Mouse (Mus musculus) T-helper 17 cell (primary cell): ENCODE results near the gene Cdc6.

Experiments used
- in situ Hi-C, 2 experiments: fragments of 300-600 bp; cut with MboI, MseI; formaldehyde crosslinking; loops; 1 replicate in 1 of 2; 2 replicates in 1 of 2; pipeline ENCODE4 v1.15.1; 2025; ENCODE audit warnings: high pct_unique_total_duplicates in 2 of 2

The Cdc6 gene

GRCm38 (mm10) chr11:98942555-98942922 lies 34.9 kb downstream of the Cdc6 start:
- in situ Hi-C loops = loop anchor here in 1 of 2 experiments (5.0 kb wide), 1 partner anchor 205 kb away; no protein-coding TSS in a partner anchor

DNA sequence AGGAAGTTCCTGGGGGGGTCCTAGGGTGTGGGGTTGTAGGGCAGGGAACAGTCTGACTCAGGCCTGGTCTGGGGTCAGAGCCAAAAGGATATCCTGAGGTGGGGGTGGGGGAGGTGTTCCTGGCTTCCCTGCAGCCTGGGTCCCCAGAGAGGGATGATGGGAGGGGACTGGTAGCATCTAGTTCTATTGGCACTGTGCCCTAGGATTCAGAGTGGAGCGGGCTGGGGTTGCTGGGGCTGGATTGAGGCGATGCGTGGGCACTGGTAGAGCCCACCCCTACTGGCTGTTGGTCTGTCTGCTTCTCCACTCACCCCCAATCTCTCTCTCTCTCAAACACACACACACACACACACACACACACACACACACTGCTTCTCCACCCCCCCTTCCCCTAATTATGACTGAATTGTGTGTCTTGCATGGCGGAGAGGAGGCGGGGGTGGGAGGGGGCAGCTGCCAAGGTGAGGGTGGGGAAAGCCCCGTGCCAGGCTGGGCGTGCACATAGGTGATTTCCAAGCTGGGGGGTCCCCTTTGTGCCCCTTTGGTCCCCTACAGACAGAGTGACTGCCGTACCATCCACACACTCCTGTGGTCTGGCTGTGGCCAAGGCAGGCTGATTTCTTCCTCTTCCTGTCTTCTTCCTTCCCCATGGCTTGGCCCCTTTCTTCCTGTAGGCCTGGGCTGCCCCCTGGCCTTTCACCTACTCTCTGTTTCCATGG lies 35.5 kb downstream of the Cdc6 start:
- in situ Hi-C loops = loop anchor here in 1 of 2 experiments (5.0 kb wide), 1 partner anchor 204 kb away; no protein-coding TSS in a partner anchor

DNA sequence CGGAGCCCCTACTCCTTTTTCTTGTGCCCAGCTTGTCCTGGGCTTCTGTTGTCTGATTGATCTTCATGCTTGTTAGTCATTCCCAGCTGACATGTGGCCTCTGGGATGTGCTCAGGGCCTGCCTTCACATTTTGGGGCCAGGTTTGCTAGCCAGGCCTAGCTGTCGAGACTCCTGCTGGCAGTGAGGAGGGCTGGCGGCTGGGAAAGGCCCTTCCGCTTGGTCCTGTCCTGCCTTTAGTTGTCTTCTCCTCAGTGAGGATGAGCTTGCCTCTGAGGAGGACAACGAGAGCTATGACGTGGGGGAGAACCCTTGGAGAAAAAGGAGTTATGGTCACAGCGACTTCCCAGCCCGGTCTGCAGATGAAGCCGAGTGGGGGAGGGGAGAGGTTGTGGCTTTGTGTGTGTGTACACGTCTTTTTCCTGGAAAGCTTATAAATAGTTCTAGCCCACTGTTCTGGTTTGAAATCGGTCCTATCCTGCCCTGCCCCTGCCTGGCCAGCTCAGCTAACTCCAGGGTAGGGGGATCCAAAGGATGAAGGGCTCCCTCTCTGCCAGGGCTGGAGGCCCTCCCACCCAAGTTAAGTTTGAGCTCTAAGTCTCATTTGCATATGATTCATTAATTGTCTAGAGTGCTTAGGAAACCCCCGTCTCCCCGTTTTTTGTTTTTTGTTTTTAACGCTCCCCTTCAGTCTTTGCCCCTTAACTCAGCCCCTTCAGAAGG lies 36.3 kb downstream of the Cdc6 start:
- in situ Hi-C loops = loop anchor here in 1 of 2 experiments (5.0 kb wide), 1 partner anchor 203 kb away; no protein-coding TSS in a partner anchor

DNA sequence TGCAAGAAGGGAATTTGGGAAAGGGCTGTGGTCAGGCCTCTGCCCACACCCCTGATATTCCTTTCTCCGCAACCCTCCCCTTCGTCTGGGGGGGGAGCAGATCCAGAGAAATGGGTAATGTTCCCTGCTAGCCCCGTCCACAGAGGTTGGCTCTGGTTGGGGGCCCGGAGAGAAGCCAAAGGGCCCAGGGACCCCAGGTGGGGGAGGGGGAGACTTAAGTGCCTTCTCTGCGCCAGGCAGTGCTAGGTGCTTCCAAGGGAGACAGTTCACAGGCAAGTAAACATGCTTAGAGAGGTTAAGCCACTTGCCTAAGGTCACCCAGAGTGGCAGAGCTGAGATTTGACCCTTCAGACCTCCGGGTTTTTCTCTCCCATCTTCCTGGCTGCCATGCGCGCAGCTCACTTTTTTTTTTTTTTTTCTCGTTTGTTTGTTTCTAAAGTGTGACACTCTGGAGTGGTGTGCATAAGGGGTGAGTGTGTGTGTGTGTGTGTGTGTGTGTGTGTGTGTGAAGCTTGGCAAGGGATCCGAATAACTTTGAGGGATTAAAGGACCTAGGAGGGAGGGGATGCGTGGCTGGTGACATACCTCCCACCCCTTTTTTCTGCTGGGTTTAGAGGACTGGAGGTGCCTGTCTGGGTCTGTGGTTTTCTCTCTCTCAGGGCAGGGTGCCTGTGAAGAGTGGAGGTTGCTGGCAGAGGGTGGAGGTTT lies 37.5 kb downstream of the Cdc6 start:
- in situ Hi-C loops = loop anchor here in 1 of 2 experiments (5.0 kb wide), 2 partner anchors 202 to 468 kb away; no protein-coding TSS in a partner anchor

DNA sequence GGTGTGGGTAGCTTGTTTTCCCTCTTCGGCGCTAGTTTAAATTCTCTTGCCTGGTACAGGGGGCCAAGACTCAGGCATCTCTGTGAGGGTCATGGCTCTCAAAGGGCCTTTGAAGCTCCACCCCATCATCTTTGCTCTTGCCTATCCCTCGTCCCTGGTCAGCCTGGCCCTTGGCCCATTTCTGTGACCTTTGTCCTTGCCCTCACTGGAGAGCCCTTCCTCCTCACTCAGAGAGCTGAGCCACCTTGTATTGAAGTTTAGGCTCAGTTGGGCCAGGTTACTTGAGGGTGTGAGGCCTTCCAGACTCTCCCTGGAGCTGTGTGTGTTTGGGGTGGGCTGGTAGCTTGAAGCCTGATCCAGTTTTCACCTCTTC lies 38.0 kb downstream of the Cdc6 start:
- in situ Hi-C loops = loop anchor here in 1 of 2 experiments (5.0 kb wide), 1 partner anchor 468 kb away; no protein-coding TSS in a partner anchor

GRCm38 (mm10) chr11:98947969-98948569 lies 40.5 kb downstream of the Cdc6 start:
- in situ Hi-C loops = loop anchor here in 1 of 2 experiments (5.0 kb wide), 1 partner anchor 471 kb away; no protein-coding TSS in a partner anchor

GRCm38 (mm10) chr11:98949242-98949957 lies 41.8 kb downstream of the Cdc6 start:
- in situ Hi-C loops = loop anchor here in 1 of 2 experiments (5.0 kb wide), 1 partner anchor 472 kb away; no protein-coding TSS in a partner anchor

GRCm38 (mm10) chr11:98949958-98950460 lies 42.4 kb downstream of the Cdc6 start:
- in situ Hi-C loops = loop anchor here (5.0 to 10.0 kb wide), 2 partner anchors 473 to 1365 kb away; partner anchors contain the start of gene Eif1 (in 1 of the 2)

DNA sequence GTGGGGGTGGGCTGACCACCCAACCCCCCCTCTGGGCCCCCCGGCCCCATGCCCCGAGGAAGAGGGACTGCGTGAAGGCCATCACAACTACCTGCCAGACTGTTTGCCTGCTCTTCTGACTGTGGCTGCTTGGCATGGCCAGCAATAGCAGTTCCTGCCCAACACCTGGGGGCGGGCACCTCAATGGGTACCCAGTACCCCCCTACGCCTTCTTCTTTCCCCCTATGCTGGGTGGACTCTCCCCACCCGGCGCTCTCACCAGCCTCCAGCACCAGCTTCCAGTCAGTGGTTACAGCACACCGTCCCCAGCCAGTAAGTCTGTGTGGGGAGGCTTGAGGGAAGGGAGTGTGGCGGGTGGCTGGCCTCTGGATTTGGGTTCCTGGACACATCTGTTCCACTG lies 42.9 kb downstream of the Cdc6 start:
- in situ Hi-C loops = loop anchor here in 1 of 2 experiments (10.0 kb wide), 1 partner anchor 1364 kb away; the partner anchor contains the start of gene Eif1

GRCm38 (mm10) chr11:98951026-98951906 lies 43.7 kb downstream of the Cdc6 start:
- in situ Hi-C loops = loop anchor here in 1 of 2 experiments (10.0 kb wide), 1 partner anchor 1364 kb away; the partner anchor contains the start of gene Eif1

- in situ Hi-C loops = loop anchor here in 1 of 2 experiments (10.0 kb wide), 1 partner anchor 1363 kb away; the partner anchor contains the start of gene Eif1
These were observed 44.5 kb downstream of the Cdc6 start for GRCm38 (mm10) chr11:98952111-98952510.

GRCm38 (mm10) chr11:98952736-98953135 lies 45.1 kb downstream of the Cdc6 start:
- in situ Hi-C loops = loop anchor here in 1 of 2 experiments (10.0 kb wide), 1 partner anchor 1362 kb away; the partner anchor contains the start of gene Eif1

- in situ Hi-C loops = loop anchor here in 1 of 2 experiments (10.0 kb wide), 1 partner anchor 1361 kb away; the partner anchor contains the start of gene Eif1
These were observed 45.8 kb downstream of the Cdc6 start for GRCm38 (mm10) chr11:98953361-98953760.

DNA sequence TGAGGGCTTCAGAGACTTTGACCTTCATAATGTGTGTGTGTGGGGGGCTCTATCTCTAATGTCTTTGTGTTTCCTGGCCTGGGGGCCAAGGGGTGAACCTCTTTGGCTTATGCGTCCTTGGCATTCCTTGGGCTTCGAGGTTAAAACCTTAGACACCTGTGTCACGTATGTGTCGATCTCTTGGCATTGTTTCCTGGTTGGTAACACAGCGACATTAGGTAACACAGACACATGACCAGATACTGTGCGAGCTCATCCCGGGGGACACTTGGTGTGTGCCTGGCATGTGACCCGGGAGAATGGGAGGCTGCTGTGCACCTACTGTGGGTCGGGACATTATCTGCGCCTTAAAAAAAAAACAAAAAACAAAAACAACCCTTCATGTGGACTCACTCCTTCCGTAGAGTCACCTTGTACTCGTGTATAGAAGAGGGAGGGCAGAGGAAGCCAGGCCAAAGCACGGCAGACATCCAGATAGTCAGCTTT lies 46.3 kb downstream of the Cdc6 start:
- in situ Hi-C loops = loop anchor here in 1 of 2 experiments (10.0 kb wide), 1 partner anchor 1361 kb away; the partner anchor contains the start of gene Eif1

DNA sequence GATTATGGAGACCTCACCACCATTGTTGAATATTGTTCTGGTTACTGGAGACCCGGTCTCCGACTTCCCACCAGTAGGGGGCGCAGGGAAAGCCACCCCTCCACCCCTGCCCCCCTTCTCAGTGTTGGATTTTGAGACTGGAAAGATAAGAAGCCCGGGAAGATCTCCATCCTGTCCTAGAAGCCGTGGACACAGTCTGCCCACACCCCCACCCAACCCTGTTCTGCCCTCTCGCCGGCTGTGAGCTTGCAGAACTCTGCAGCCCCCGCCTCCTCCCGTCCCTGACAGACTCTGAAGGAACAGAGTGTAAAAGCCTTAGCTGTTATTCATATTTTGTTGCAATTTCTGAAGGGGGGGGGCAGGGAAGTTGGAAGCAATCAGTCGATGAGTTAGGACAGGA lies 46.8 kb downstream of the Cdc6 start:
- in situ Hi-C loops = loop anchor here in 1 of 2 experiments (10.0 kb wide), 1 partner anchor 1360 kb away; the partner anchor contains the start of gene Eif1

DNA sequence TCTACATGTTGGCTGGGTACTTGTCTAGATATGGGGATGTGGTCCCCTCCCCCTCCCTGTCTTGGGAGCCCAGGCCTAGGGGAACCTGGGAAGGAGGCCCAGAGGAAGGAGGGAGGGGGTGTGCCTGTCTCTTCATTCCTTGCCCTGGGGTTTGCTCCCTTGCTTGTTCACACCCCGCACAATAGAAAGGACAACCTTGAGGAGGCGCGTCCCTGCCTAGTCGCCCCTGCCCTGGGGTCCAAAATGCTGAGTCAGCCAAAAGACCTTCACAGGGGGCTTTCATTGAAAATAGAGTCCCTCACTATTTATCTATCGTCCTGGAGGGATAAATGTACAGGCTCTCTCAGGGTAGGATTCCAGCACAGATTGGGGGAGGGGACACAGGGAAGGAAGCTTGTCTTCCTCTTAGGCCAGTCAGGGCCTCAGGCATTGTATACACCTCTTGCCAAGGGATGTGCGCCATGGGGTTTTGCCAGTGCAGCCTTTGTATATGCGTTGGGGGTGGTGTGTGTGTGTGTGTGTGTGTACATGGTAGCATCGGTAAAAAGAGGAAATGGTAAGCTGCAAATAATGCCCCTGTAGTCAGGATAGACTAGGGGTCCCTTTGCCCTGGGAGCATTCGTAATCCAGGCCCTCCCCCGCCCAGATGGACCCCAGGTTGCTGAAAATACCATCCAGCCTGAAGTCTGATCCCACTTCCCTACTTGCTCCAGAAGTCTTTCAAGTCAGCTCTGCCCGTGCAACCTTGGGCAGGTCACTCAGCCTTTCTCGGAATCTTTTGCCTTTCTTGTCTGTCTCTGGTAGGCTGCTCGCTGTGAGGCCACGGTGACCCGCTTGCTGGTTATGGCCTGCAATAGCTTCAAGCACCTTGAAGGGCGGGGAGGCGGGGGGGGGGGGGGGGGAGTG lies 47.5 kb downstream of the Cdc6 start:
- in situ Hi-C loops = loop anchor here in 1 of 2 experiments (10.0 kb wide), 1 partner anchor 1360 kb away; the partner anchor contains the start of gene Eif1

- in situ Hi-C loops = loop anchor here in 1 of 2 experiments (10.0 kb wide), 1 partner anchor 1359 kb away; the partner anchor contains the start of gene Eif1
These were observed 48.2 kb downstream of the Cdc6 start for GRCm38 (mm10) chr11:98955707-98956235.
